Mouse (Mus musculus) kidney, embryonic 16.5 days (tissue): ENCODE measurements around the gene Ptprd. TPM values are rescaled to one million over a fixed set of nuclear protein-coding genes. Genes with fewer than 3 reads are reported as not detected.
A peak's percentile ranks its signal among the peaks of the same experiment; 100 is the strongest.

Experiments
- ATAC-seq: fragments of 200-750 bp; cut with Nextera tagmentation; 2 replicates; pipeline ENCODE4 v1.8.0; 2017; ENCODE audit warnings: moderate TSS enrichment; ENCODE audit not compliant: low FRiP score, low TSS enrichment
- H3K27ac ChIP-seq: fragments of 300-500 bp; sonication (generic); 2 replicates; pipeline ENCODE4 v1.5.1; 2014; ENCODE audit warnings: low read length
- H3K27me3 ChIP-seq: fragments of 300-500 bp; sonication (generic); 2 replicates; pipeline ENCODE4 v1.6.1; 2014; ENCODE audit warnings: low read length, control low read depth, mixed read lengths; ENCODE audit not compliant: insufficient read depth
- H3K36me3 ChIP-seq: fragments of 300-500 bp; sonication (generic); 2 replicates; pipeline ENCODE4 v1.6.1; 2014; ENCODE audit warnings: low read length, control low read depth, mixed read lengths; ENCODE audit not compliant: insufficient read depth
- H3K4me1 ChIP-seq: fragments of 300-500 bp; sonication (generic); 2 replicates; pipeline ENCODE4 v1.6.1; 2014; ENCODE audit warnings: low read length, control low read depth, mixed read lengths; ENCODE audit not compliant: insufficient read depth
- H3K4me2 ChIP-seq: fragments of 300-500 bp; sonication (generic); replicated peaks from 2 replicates; pipeline ENCODE4 v1.6.1; 2014; ENCODE audit warnings: low read depth, low read length
- H3K4me3 ChIP-seq: fragments of 300-500 bp; sonication (generic); 2 replicates; pipeline ENCODE4 v1.5.1; 2014; ENCODE audit warnings: mild to moderate bottlenecking, low read length
- H3K9ac ChIP-seq: fragments of 300-500 bp; sonication (generic); replicated peaks from 2 replicates; pipeline ENCODE4 v1.6.1; 2014; ENCODE audit warnings: low read length
- H3K9me3 ChIP-seq: fragments of 300-500 bp; sonication (generic); 2 replicates; pipeline ENCODE4 v1.6.1; 2016; ENCODE audit warnings: low read length, control low read depth
- WGBS: fragments of 180-500 bp; shearing (Covaris S2); extraction: QIAGEN DNeasy Blood & Tissue Kit; methylation state at CpG from one replicate; pipeline ENCODE4 v1.1.7; 2014; 5-methylcytosine and 5-hydroxymethylcytosine counted together
- polyA plus RNA-seq: library from polyadenylated mRNA; unstranded; fragments of >200 nt; fragmentation: Nextera tagmentation; extraction: Ambion mirVana; gene quantifications from 2 replicates; pipeline ENCODE4 v1.2.1, GENCODE M21; 2015

Gene Ptprd
- polyA plus RNA-seq, 1 experiment from 2014 or later, result 20.9 TPM

GRCm38 (mm10) chr4:75993092-75993491, 2218.7 kb downstream of the Ptprd start:
- H3K9me3 ChIP-seq, result no peaks in the 10 kb centered on the region
- H3K27ac ChIP-seq, result no peak overlapping the region
- WGBS, result 88% methylated on average over 7 of the region's 7 CpGs
- H3K9ac ChIP-seq, result no peak overlapping the region
- H3K4me2 ChIP-seq, result no peak overlapping the region
- 0 out of 2 replicates have a peak, but pooled peaks cover 3% of the 10 kb centered on the region for H3K4me1 ChIP-seq
- ATAC-seq, result no peak
- no peaks in the 10 kb centered on the region; the same call in 1 of the 2 replicates for H3K36me3 ChIP-seq
- no peaks in the 10 kb centered on the region for H3K27me3 ChIP-seq
- no peak overlapping the region for H3K4me3 ChIP-seq

- Histone ChIP-seq H3K4me3 (no peak overlapping the region), H3K9ac (no peak overlapping the region), H3K27ac (no peak overlapping the region), H3K36me3 (no peaks in the 10 kb centered on the region; the same call in 1 of the 2 replicates), H3K4me2 (no peak overlapping the region), H3K27me3 (no peaks in the 10 kb centered on the region), H3K4me1 (0 out of 2 replicates have a peak, but pooled peaks cover 3% of the 10 kb centered on the region), H3K9me3 (no peaks in the 10 kb centered on the region)
- WGBS, result 53% methylated on average over 6 of the region's 6 CpGs
- ATAC-seq, result no peak
Observed at GRCm38 (mm10) chr4:75991621-75992245, 2220.0 kb downstream of the Ptprd start.

- WGBS, result 84% methylated on average over 3 of the region's 3 CpGs
- Histone ChIP-seq H3K9me3 (no peaks in the 10 kb centered on the region), H3K27me3 (no peaks in the 10 kb centered on the region), H3K4me3 (no peak overlapping the region), H3K4me2 (no peak overlapping the region), H3K27ac (no peak overlapping the region), H3K36me3 (no peaks in the 10 kb centered on the region), H3K9ac (no peak overlapping the region), H3K4me1 (no peaks in the 10 kb centered on the region)
- ATAC-seq, result no peak
Observed at GRCm38 (mm10) chr4:75974728-75975127, 2237.0 kb downstream of the Ptprd start.

- no peak for ATAC-seq
- H3K4me2 ChIP-seq, result no peak overlapping the region
- WGBS, result 82% methylated on average over 1 of the region's 1 CpGs
- no peaks in the 10 kb centered on the region for H3K4me1 ChIP-seq
- no peaks in the 10 kb centered on the region for H3K36me3 ChIP-seq
- no peak overlapping the region for H3K4me3 ChIP-seq
- H3K9me3 ChIP-seq, result no peaks in the 10 kb centered on the region
- no peak overlapping the region for H3K9ac ChIP-seq
- no peaks in the 10 kb centered on the region for H3K27me3 ChIP-seq
- no peak overlapping the region for H3K27ac ChIP-seq
Observed at GRCm38 (mm10) chr4:75973322-75973721, 2238.4 kb downstream of the Ptprd start.

GRCm38 (mm10) chr4:75969961-75970360, 2241.8 kb downstream of the Ptprd start:
- H3K4me1 ChIP-seq, result no peaks in the 10 kb centered on the region
- 88% methylated on average over 2 of the region's 2 CpGs for WGBS
- H3K36me3 ChIP-seq, result no peaks in the 10 kb centered on the region
- H3K4me3 ChIP-seq, result no peak overlapping the region
- no peak for ATAC-seq
- no peak overlapping the region for H3K27ac ChIP-seq
- no peak overlapping the region for H3K9ac ChIP-seq
- H3K4me2 ChIP-seq, result no peak overlapping the region
- no peaks in the 10 kb centered on the region for H3K9me3 ChIP-seq
- no peaks in the 10 kb centered on the region for H3K27me3 ChIP-seq

GRCm38 (mm10) chr4:75968618-75969017, 2243.1 kb downstream of the Ptprd start:
- Histone ChIP-seq H3K27me3 (no peaks in the 10 kb centered on the region), H3K27ac (no peak overlapping the region), H3K36me3 (no peaks in the 10 kb centered on the region), H3K4me1 (no peaks in the 10 kb centered on the region), H3K4me2 (no peak overlapping the region), H3K9ac (no peak overlapping the region), H3K9me3 (no peaks in the 10 kb centered on the region), H3K4me3 (no peak overlapping the region)
- ATAC-seq, result no peak
- WGBS, result 81% methylated on average over 2 of the region's 2 CpGs

- H3K4me1 ChIP-seq, result no peaks in the 10 kb centered on the region
- no peaks in the 10 kb centered on the region for H3K27me3 ChIP-seq
- H3K4me3 ChIP-seq, result no peak overlapping the region
- no peaks in the 10 kb centered on the region for H3K36me3 ChIP-seq
- H3K9ac ChIP-seq, result no peak overlapping the region
- 82% methylated on average over 3 of the region's 3 CpGs for WGBS
- H3K9me3 ChIP-seq, result no peaks in the 10 kb centered on the region
- no peak overlapping the region for H3K27ac ChIP-seq
- no peak overlapping the region for H3K4me2 ChIP-seq
- ATAC-seq, result no peak
Observed at GRCm38 (mm10) chr4:75965810-75966209, 2246.0 kb downstream of the Ptprd start.

- Histone ChIP-seq H3K9me3 (no peaks in the 10 kb centered on the region), H3K4me3 (no peak overlapping the region), H3K27ac (no peak overlapping the region), H3K36me3 (no peaks in the 10 kb centered on the region), H3K4me1 (no peaks in the 10 kb centered on the region), H3K4me2 (no peak overlapping the region), H3K27me3 (no peaks in the 10 kb centered on the region), H3K9ac (no peak overlapping the region)
- WGBS, result 84% methylated on average over 2 of the region's 2 CpGs
- no peak for ATAC-seq
Observed at GRCm38 (mm10) chr4:75962916-75963315, 2248.8 kb downstream of the Ptprd start.

GRCm38 (mm10) chr4:75961865-75962264, 2249.9 kb downstream of the Ptprd start:
- no peak overlapping the region for H3K27ac ChIP-seq
- H3K9me3 ChIP-seq, result no peaks in the 10 kb centered on the region
- ATAC-seq, result no peak
- no peak overlapping the region for H3K4me3 ChIP-seq
- H3K4me2 ChIP-seq, result no peak overlapping the region
- H3K27me3 ChIP-seq, result no peaks in the 10 kb centered on the region
- H3K9ac ChIP-seq, result no peak overlapping the region
- 71% methylated on average over 2 of the region's 2 CpGs for WGBS
- H3K4me1 ChIP-seq, result no peaks in the 10 kb centered on the region
- no peaks in the 10 kb centered on the region for H3K36me3 ChIP-seq

GRCm38 (mm10) chr4:75953349-75954060, 2258.3 kb downstream of the Ptprd start:
- Histone ChIP-seq H3K4me2 (no peak overlapping the region), H3K27ac (no peak overlapping the region), H3K4me3 (no peak overlapping the region), H3K36me3 (peaks cover 7% of the 10 kb centered on the region), H3K4me1 (no peaks in the 10 kb centered on the region), H3K27me3 (no peaks in the 10 kb centered on the region), H3K9ac (no peak overlapping the region), H3K9me3 (no peaks in the 10 kb centered on the region)
- WGBS, result 69% methylated on average over 6 of the region's 6 CpGs
- peak; percentile 51; the same call in 1 of the 2 replicates for ATAC-seq
